Comparison of ENCODE assay signal across 17 mouse cellular contexts in genomic region chr1:73190832-73191231, GRCm38 (mm10).
"Had no signal": no experiment of that assay in that cellular context is flagged by ENCODE, and none has a peak within 500 bp of the region (broad histone marks: within the 10 kb centered on the region; RNA-seq: fewer than 3 reads in every experiment).

No protein-coding gene starts in this region.

- H3K27ac ChIP-seq: intestine, embryonic 15.5 days; kidney, embryonic 15.5 days; liver, embryonic 13.5 days; midbrain, embryonic 15.5 days; neural tube, embryonic 12.5 days had no signal

- H3K4me1 ChIP-seq: intestine, embryonic 15.5 days; kidney, embryonic 15.5 days; liver, embryonic 13.5 days; midbrain, embryonic 15.5 days; neural tube, embryonic 12.5 days had no signal

- H3K4me3 ChIP-seq: intestine, embryonic 15.5 days; kidney, embryonic 15.5 days; liver, embryonic 13.5 days; midbrain, embryonic 15.5 days; neural tube, embryonic 12.5 days had no signal

- H3K4me2 ChIP-seq: intestine, embryonic 15.5 days; kidney, embryonic 15.5 days; liver, embryonic 13.5 days; midbrain, embryonic 11.5 days; midbrain, embryonic 15.5 days; neural tube, embryonic 12.5 days had no signal

- ATAC-seq: intestine, embryonic 15.5 days; midbrain, embryonic 15.5 days had no signal

- H3K9me3 ChIP-seq: intestine, embryonic 15.5 days; kidney, embryonic 15.5 days; liver, embryonic 13.5 days; midbrain, embryonic 15.5 days; neural tube, embryonic 12.5 days had no signal

- H3K27me3 ChIP-seq: intestine, embryonic 15.5 days; kidney, embryonic 15.5 days; liver, embryonic 13.5 days; midbrain, embryonic 15.5 days; neural tube, embryonic 12.5 days had no signal

- H3K36me3 ChIP-seq: intestine, embryonic 15.5 days; kidney, embryonic 15.5 days; liver, embryonic 13.5 days; midbrain, embryonic 15.5 days; neural tube, embryonic 12.5 days had no signal

- H3K9ac ChIP-seq: intestine, embryonic 15.5 days; kidney, embryonic 15.5 days; liver, embryonic 13.5 days; midbrain, embryonic 15.5 days; neural tube, embryonic 12.5 days had no signal

- DNase-seq: kidney, adult 11 months; kidney, adult 8-10 months; kidney, postnatal 10 days; kidney, postnatal 36 days; left cerebral cortex, postnatal 4 days; liver, embryonic 13.5 days; lung, adult 2 months; lung, postnatal 14 days; lung, postnatal 4 days; retina, postnatal 1 day; thymus, adult 18-20 months; thymus, postnatal 36 days had no signal
